Mouse (Mus musculus): Measurements from ENCODE around the gene Reep6. TPM values are rescaled to one million over a fixed set of nuclear protein-coding genes. Genes with fewer than 3 reads are reported as not detected.
"Not testable (repeated sequence)": the region's sequence is repeated elsewhere in the genome, so short reads cannot be mapped to it uniquely, and the experiment has no call there.

The Reep6 gene
- polyA plus RNA-seq, 1 experiment from 2014 or later, result 7.0 TPM

DNA sequence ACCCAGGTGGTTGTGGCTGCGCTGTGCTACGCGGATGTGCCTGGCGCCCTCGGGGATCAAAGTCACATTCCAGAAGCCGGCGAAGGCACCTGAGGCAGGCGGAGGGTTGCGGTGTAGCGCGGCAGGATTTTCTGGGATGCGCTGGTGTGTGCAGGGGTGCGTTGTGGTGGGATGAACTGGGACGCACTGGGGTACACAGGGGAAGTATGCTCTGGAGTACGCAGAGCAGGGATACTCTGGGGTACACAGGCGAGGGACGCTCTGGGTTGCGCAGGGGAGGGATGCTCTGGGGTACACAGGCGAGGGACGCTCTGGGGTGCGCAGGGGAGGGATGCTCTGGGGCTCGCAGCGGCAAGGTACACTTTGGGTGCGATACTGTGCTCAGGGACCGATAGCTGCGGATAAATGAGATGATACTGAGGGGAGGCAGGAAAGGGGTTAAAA lies 12.6 kb downstream of the Reep6 start:
- 2% methylated on average over 26 of the region's 26 CpGs for WGBS
- Histone ChIP-seq H3K36me3 (ENCODE audit: control insufficient read depth, insufficient read depth, low read length) (no peaks in the 10 kb centered on the region), H3K4me3 (ENCODE audit: low read depth, low read length) (peak overlapping the region; percentile 30), H3K4me1 (replicated peaks; ENCODE audit: control insufficient read depth, insufficient read depth, low read length) (peaks cover 11% of the 10 kb centered on the region), H3K27me3 (ENCODE audit: control insufficient read depth, insufficient read depth, low read length) (peaks cover 72% of the 10 kb centered on the region), H3K9ac (ENCODE audit: low read length) (no peak overlapping the region), H3K9me3 (ENCODE audit: control insufficient read depth, low read length) (no peaks in the 10 kb centered on the region), H3K27ac (ENCODE audit: low read depth, low read length) (no peak overlapping the region), H3K4me2 (ENCODE audit: low read depth, low read length, severe bottlenecking) (peak overlapping the region; percentile 48)
- ATAC-seq (replicated peaks; ENCODE audit: low FRiP score), result no peak; the same call in 1 of the 2 replicates
- DNase-seq (ENCODE audit: low spot score), result peak; percentile 58

DNA sequence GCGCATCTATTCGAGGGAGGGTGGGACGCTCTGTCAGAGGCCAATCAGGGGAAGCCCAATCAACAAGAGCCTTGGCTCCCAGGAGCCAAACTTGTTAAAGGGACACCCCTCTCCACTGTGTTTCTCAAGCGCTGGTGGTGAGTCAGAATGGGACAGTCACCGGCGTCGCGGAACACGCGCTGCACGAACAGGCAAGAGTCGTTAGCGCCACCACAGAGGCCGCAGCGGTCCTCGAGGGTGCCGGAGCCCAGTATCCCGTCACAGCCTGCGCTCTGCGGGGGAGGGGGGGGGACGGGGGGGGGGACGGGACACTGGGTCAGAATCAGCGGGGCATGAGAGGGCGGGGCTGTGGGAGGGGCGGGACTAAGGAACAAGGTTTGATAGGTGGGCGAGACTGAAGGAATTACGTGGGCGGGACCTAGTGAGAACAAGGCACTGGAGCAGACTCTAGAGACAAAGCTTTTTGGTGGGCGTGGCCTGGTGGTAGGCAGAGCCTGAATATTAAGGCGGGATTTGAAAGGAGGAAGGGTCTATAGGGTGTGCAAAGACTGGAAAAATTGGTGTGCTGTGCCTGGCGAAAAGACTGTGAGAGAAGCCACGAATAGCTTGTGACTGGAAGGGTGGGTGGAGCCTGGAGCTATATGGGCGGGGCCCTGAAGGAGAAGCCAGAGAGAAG lies 13.1 kb downstream of the Reep6 start:
- peak overlapping the region; percentile 48 for H3K4me2 ChIP-seq (ENCODE audit: low read depth, low read length, severe bottlenecking)
- H3K4me1 ChIP-seq (replicated peaks; ENCODE audit: control insufficient read depth, insufficient read depth, low read length), result peaks cover 11% of the 10 kb centered on the region
- WGBS, result under 1% methylated on average over 33 of the region's 33 CpGs
- peak overlapping the region; percentile 30 for H3K4me3 ChIP-seq (ENCODE audit: low read depth, low read length)
- no peak overlapping the region; the same call in 1 of the 2 replicates for H3K9ac ChIP-seq (ENCODE audit: low read length)
- DNase-seq (ENCODE audit: low spot score), result peak; percentile 79
- H3K27ac ChIP-seq (ENCODE audit: low read depth, low read length), result no peak overlapping the region
- no peaks in the 10 kb centered on the region for H3K9me3 ChIP-seq (ENCODE audit: control insufficient read depth, low read length)
- peaks cover 77% of the 10 kb centered on the region for H3K27me3 ChIP-seq (ENCODE audit: control insufficient read depth, insufficient read depth, low read length)
- ATAC-seq (replicated peaks; ENCODE audit: low FRiP score), result peak; percentile 71
- H3K36me3 ChIP-seq (ENCODE audit: control insufficient read depth, insufficient read depth, low read length), result no peaks in the 10 kb centered on the region

DNA sequence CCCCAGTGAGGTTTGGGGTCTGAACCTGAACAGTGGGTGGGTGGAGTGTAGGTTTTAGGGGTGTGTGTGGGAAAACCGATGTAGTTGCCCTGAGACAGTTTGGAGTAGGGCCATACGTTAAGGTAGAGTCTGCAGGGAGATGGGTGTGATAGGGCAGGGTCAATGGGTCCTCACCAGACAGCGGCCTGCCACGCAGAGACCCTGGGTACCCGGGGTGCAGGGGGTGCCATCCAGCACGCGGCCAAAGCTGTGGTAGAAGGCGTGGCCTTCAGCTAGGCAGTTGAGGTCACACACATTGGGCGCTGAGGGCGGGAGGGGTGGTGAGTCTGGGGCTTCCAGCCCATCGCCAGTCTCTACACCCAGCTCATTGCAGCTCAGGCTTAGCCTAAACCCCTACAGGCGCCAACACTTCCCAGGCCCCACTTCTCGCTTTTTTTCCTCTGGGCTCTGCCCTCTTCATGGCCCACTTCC lies 13.7 kb downstream of the Reep6 start:
- ATAC-seq (replicated peaks; ENCODE audit: low FRiP score) (no peak; the same call in 1 of the 2 replicates), DNase-seq (ENCODE audit: low spot score) (no peak)
- no peak overlapping the region for H3K27ac ChIP-seq (ENCODE audit: low read depth, low read length)
- peaks cover 83% of the 10 kb centered on the region for H3K27me3 ChIP-seq (ENCODE audit: control insufficient read depth, insufficient read depth, low read length)
- peak overlapping the region; percentile 48; the same call in 1 of the 2 replicates for H3K4me2 ChIP-seq (ENCODE audit: low read depth, low read length, severe bottlenecking)
- 27% methylated on average over 13 of the region's 13 CpGs for WGBS
- no peaks in the 10 kb centered on the region for H3K36me3 ChIP-seq (ENCODE audit: control insufficient read depth, insufficient read depth, low read length)
- H3K4me3 ChIP-seq (ENCODE audit: low read depth, low read length), result peak overlapping the region; percentile 30; the same call in 1 of the 2 replicates
- no peaks in the 10 kb centered on the region for H3K9me3 ChIP-seq (ENCODE audit: control insufficient read depth, low read length)
- H3K4me1 ChIP-seq (replicated peaks; ENCODE audit: control insufficient read depth, insufficient read depth, low read length), result peaks cover 11% of the 10 kb centered on the region
- no peak overlapping the region; the same call in 1 of the 2 replicates for H3K9ac ChIP-seq (ENCODE audit: low read length)

DNA sequence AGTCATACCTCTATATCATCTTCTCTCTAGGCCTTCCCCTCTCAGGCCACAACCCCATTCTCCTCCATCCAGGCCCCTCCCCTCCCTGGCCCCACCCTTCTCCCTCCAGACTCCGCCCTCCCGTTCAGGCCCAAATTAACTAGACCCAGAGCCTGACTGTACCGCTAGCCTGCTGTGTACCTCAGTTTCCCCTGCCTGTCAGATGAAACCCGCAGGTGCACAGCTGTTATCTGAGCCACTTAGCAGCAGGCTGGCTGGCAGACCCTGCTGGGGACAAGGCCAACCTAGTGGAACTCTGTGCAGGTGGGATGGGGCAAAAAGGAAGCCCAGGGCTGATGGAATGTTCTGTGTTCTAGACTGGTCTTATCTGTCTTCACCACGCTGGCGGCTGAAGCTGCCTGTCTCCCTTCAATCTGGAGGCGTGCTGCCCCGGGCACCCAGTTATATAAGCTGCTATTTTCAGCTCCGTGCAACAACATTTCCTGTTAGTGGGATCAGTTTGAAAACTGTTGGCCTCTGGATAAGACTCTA lies 14.4 kb downstream of the Reep6 start:
- H3K4me3 ChIP-seq (ENCODE audit: low read depth, low read length), result no peak overlapping the region
- 45% methylated on average over 9 of the region's 9 CpGs for WGBS
- peaks cover 11% of the 10 kb centered on the region for H3K4me1 ChIP-seq (replicated peaks; ENCODE audit: control insufficient read depth, insufficient read depth, low read length)

DNA sequence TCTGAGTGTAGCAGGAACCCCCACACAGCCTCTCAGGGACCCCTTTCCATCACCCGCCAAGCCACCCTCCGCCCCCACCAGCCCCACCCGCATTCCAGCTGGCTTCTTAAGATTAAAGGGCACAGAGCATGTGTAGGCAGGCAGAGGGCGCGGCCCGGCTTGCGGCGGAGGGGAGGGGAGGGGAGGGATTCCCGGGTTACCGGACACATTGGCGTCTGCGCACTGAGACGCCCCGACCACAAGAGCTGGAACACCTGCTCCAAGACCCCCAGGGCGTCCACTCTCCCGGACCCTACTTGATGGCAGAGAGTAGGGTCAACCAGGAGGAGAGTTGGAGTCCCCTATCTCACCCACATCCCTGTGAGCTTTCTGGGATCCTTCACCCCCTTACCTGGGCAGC lies 15.4 kb downstream of the Reep6 start:
- ATAC-seq (replicated peaks; ENCODE audit: low FRiP score) (no peak), DNase-seq (ENCODE audit: low spot score) (no peak)
- H3K36me3 ChIP-seq (ENCODE audit: control insufficient read depth, insufficient read depth, low read length), result no peaks in the 10 kb centered on the region
- WGBS, result 4% methylated on average over 16 of the region's 16 CpGs
- H3K27me3 ChIP-seq (ENCODE audit: control insufficient read depth, insufficient read depth, low read length), result peaks cover 96% of the 10 kb centered on the region
- peaks cover 11% of the 10 kb centered on the region for H3K4me1 ChIP-seq (replicated peaks; ENCODE audit: control insufficient read depth, insufficient read depth, low read length)
- no peaks in the 10 kb centered on the region for H3K9me3 ChIP-seq (ENCODE audit: control insufficient read depth, low read length)
- no peak overlapping the region for H3K27ac ChIP-seq (ENCODE audit: low read depth, low read length)
- H3K4me2 ChIP-seq (ENCODE audit: low read depth, low read length, severe bottlenecking), result no peak overlapping the region
- H3K9ac ChIP-seq (ENCODE audit: low read length), result no peak overlapping the region
- no peak overlapping the region; the same call in 1 of the 2 replicates for H3K4me3 ChIP-seq (ENCODE audit: low read depth, low read length)

More for the DNA sequence above, 14.4 kb downstream of the Reep6 start:
- no peak overlapping the region for H3K27ac ChIP-seq (ENCODE audit: low read depth, low read length)
- no peaks in the 10 kb centered on the region for H3K9me3 ChIP-seq (ENCODE audit: control insufficient read depth, low read length)
- H3K36me3 ChIP-seq (ENCODE audit: control insufficient read depth, insufficient read depth, low read length), result no peaks in the 10 kb centered on the region
- ATAC-seq (replicated peaks; ENCODE audit: low FRiP score), result no peak
- no peak for DNase-seq (ENCODE audit: low spot score)
- H3K27me3 ChIP-seq (ENCODE audit: control insufficient read depth, insufficient read depth, low read length), result peaks cover 90% of the 10 kb centered on the region
- no peak overlapping the region for H3K4me2 ChIP-seq (ENCODE audit: low read depth, low read length, severe bottlenecking)
- H3K9ac ChIP-seq (ENCODE audit: low read length), result no peak overlapping the region

DNA sequence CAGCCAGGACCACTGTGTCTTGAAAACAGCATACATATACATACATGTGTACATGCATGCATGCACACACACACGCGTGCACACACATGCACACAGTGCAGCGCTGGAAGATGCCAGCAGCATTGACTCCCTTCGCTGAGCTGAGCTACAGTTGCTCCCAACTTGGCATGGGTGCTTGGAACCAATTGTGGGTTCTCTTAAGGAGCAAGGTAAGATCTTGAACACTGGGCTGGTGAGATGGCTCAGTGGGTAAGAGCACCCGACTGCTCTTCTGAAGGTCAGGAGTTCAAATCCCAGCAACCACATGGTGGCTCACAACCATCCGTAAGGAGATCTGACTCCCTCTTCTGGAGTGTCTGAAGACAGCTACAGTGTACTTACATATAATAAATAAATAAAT lies 16.2 kb downstream of the Reep6 start:
- not testable (repeated sequence) for H3K9me3 ChIP-seq (ENCODE audit: control insufficient read depth, low read length); H3K4me2 ChIP-seq (ENCODE audit: low read depth, low read length, severe bottlenecking); DNase-seq (ENCODE audit: low spot score); H3K4me3 ChIP-seq (ENCODE audit: low read depth, low read length); ATAC-seq (replicated peaks; ENCODE audit: low FRiP score); H3K36me3 ChIP-seq (ENCODE audit: control insufficient read depth, insufficient read depth, low read length); H3K27ac ChIP-seq (ENCODE audit: low read depth, low read length); H3K9ac ChIP-seq (ENCODE audit: low read length)
- WGBS, result 82% methylated on average over 5 of the region's 6 CpGs
- Histone ChIP-seq H3K4me1 (replicated peaks; ENCODE audit: control insufficient read depth, insufficient read depth, low read length) (peaks cover 11% of the 10 kb centered on the region), H3K27me3 (ENCODE audit: control insufficient read depth, insufficient read depth, low read length) (peaks cover 96% of the 10 kb centered on the region)

DNA sequence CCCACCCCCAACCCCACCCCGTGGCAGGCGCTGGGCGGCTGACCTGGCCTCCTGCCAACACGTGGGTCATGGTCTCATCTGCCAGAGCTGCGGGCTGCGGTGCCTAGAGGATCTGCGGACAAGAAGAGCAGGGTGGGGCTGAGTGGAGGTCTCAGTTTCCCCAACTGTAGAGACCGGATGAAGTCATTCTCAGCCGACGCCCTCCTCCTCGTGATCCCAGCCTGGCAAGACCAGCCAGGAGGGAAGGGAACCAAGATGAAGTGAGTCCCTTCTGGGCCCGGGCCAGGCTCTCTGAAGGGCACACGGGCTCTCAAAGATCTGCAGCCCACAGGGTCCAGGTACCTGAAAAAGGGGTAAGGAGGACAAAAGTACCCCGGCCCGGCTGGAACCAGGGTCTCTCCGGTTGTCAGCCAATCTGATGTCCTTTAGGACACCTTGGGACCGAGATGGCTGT lies 17.8 kb downstream of the Reep6 start:
- H3K4me1 ChIP-seq (replicated peaks; ENCODE audit: control insufficient read depth, insufficient read depth, low read length), result peaks cover 6% of the 10 kb centered on the region
- no peak overlapping the region for H3K4me3 ChIP-seq (ENCODE audit: low read depth, low read length)
- WGBS, result 16% methylated on average over 17 of the region's 17 CpGs
- no peak overlapping the region; the same call in 1 of the 2 replicates for H3K4me2 ChIP-seq (ENCODE audit: low read depth, low read length, severe bottlenecking)
- no peaks in the 10 kb centered on the region for H3K36me3 ChIP-seq (ENCODE audit: control insufficient read depth, insufficient read depth, low read length)
- DNase-seq (ENCODE audit: low spot score) (no peak), ATAC-seq (replicated peaks; ENCODE audit: low FRiP score) (no peak)
- H3K9me3 ChIP-seq (ENCODE audit: control insufficient read depth, low read length), result no peaks in the 10 kb centered on the region
- peaks cover 82% of the 10 kb centered on the region for H3K27me3 ChIP-seq (ENCODE audit: control insufficient read depth, insufficient read depth, low read length)
- H3K9ac ChIP-seq (ENCODE audit: low read length), result no peak overlapping the region
- H3K27ac ChIP-seq (ENCODE audit: low read depth, low read length), result no peak overlapping the region

DNA sequence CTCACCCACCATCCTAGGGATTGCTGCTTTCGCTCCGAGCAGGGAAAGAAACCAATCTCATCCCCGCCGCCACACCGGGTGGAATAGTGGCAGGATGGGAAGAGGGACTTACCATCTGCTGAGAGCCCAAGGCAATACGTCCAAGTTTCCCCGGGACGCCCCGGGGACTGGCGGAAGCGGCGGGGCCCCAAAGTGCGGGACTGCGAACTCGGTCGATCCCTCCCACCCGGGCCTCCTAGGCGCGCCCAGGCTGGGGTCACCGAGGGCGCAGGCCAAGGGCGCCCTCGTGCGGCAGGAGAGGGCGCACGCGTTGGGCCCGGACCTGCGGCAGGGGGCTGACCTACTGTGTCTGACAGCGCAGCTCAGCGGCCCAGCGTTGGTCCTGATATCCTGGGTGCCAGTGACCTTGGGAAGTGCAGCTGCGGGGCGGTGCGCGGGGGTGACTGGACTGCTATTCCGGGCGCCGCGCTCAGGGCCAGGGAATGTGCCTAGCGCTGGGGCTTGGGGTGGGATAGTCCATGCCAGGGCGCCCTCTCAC lies 18.6 kb downstream of the Reep6 start, which contains the start of gene Adamtsl5:
Gene Adamtsl5 (minus strand): TSS at position 169 of the 538 bp plus-strand sequence.
- H3K27me3 ChIP-seq (ENCODE audit: control insufficient read depth, insufficient read depth, low read length), result peaks cover 80% of the 10 kb centered on the region
- peak; percentile 83 for DNase-seq (ENCODE audit: low spot score)
- peak; percentile 22; the same call in 1 of the 2 replicates for ATAC-seq (replicated peaks; ENCODE audit: low FRiP score)
- under 1% methylated on average over 42 of the region's 42 CpGs for WGBS
- H3K4me3 ChIP-seq (ENCODE audit: low read depth, low read length), result peak within 1 kb of the TSS; percentile 18
- H3K4me2 ChIP-seq (ENCODE audit: low read depth, low read length, severe bottlenecking), result peak within 1 kb of the TSS; percentile 34; the same call in 1 of the 2 replicates
- peaks cover 2% of the 10 kb centered on the region for H3K4me1 ChIP-seq (replicated peaks; ENCODE audit: control insufficient read depth, insufficient read depth, low read length)
- H3K27ac ChIP-seq (ENCODE audit: low read depth, low read length), result no peak within 1 kb of the TSS
- H3K36me3 ChIP-seq (ENCODE audit: control insufficient read depth, insufficient read depth, low read length), result no peaks in the 10 kb centered on the region
- H3K9me3 ChIP-seq (ENCODE audit: control insufficient read depth, low read length), result no peaks in the 10 kb centered on the region
- no peak within 1 kb of the TSS; the same call in 1 of the 2 replicates for H3K9ac ChIP-seq (ENCODE audit: low read length)

Data from forebrain, embryonic 11.5 days (tissue).